Mouse (Mus musculus): ENCODE data around the gene Agpat2. TPM values are rescaled to one million over a fixed set of nuclear protein-coding genes. Genes with fewer than 3 reads are reported as not detected.

The Agpat2 gene
- total RNA-seq, 2 experiments from 2014 or later, result 24.4 to 32.7 TPM

DNA sequence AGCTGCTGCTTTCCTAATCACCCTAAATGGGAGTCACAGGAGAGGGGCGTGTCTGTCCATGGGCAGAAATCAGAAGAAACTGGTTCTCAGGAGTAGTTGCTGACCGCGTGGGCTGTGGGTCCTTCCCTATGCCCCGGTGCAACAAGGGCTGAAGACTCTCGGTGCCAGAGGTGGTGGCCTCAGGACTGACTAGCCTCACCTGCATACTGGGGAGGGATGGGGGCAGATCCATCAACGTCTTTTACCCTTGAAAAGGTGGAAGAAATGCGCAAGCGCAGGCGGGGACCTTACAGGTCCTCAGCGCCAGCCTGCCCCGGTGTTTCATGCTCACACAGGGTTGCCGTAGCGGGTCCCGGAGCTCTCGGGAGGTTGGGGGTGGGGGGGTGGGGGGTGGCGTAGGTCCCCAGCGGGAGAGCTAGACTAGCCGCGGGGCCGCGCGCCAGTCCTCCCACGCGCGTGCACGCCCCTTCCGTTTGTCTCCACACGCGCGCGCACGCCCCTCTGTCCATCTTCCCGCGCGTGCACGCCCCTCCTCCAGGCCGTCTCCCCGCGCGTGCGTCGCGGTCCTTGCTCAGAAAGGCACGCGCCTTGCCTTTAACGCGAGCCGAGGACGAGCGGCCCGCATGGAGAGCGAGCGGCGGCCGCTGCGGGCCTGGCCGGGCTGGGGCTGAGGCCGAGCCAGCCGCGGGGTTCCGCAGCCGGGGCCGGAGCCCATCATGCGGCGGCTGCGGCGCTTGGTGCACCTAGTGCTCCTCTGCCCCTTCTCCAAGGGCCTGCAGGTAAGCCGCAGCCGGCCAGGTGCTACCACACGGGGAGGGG lies 23.9 kb upstream of the Agpat2 start, which contains the start of gene Fam69b:
Fam69b (plus strand) TSS at position 537 of the 819 bp plus-strand sequence.
- ATAC-seq (replicated peaks; ENCODE audit: low FRiP score, poor library complexity, severe bottlenecking), result no peak

DNA sequence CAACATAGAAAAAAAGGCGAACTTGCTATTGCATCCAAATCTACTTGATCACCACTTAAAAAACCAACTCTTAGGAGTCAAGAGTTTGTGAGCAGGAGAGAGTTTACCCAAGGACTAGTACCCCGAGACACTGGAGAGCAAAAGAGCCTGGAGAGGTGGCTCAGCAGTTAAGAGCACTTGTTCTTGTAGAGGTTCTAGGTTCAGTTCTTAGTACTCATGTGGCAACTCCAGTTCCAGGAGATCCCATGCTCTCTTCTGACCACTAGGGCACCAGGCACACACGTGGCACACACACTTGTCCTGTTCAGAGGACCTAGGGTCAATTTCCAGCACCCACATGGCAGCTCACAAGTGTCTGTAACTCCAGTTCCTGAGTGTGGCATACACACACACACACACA lies 21.9 kb upstream of the Agpat2 start:
- ATAC-seq (replicated peaks; ENCODE audit: low FRiP score, poor library complexity, severe bottlenecking), result no peak

DNA sequence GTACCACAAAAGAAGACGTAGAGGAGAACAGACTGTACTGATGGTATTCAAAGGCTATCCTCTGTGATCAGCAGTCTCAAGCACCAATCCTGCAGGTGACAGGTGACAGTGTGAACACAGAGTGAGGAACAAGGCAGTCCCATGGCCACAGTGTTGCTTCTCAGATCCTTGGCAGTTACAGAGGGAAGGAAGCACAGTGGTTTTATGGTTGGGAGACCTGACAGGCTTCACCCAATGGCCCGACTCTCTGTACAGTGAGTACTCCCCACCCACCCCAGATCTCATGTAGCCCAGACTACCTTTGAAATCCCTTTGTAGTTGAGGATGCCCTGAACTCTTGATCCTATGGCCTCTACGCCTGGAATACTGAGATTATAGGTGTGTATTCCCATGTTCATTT lies 21.2 kb upstream of the Agpat2 start:
- ATAC-seq (replicated peaks; ENCODE audit: low FRiP score, poor library complexity, severe bottlenecking), result no peak

DNA sequence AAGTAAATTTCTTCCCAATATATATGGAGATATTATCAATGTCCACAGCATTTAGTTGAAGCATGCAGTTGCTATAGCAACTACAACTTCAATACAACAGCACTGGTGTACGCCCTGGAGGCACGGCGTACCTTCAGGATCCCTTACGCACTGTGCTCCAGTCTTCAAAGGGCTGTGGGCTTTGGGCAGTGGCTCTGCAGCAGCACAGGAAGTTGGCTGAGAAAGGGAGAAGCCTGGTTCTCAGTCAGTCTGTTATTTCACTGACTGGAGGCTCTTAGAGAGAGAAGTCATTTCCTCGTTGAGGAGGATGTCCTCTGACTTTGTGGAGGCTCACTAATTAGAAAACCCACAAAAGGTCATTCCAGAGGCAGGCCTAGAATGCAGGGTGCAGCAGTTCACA lies 18.8 kb upstream of the Agpat2 start:
- no peak for ATAC-seq (replicated peaks; ENCODE audit: low FRiP score, poor library complexity, severe bottlenecking)

DNA sequence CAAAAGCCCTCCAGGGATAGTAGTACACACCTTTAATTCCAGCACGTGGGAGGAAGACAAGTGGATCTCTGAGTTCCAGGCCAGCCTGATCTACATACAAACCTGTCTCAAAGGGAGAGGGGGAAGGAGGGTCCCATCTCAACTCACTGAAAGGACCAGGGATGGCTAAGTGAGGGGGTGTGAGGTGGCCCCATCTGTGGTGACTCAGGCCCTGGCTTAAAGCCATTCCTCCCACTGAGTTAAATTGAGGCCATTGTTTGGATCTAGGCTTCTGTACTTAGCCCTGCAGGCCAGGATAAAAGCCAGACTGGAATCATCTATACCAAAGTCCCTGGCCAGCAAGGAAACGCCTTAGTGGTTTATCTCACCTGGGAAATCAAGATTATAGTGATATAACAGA lies 17.0 kb upstream of the Agpat2 start:
- ATAC-seq (replicated peaks; ENCODE audit: low FRiP score, poor library complexity, severe bottlenecking), result no peak

DNA sequence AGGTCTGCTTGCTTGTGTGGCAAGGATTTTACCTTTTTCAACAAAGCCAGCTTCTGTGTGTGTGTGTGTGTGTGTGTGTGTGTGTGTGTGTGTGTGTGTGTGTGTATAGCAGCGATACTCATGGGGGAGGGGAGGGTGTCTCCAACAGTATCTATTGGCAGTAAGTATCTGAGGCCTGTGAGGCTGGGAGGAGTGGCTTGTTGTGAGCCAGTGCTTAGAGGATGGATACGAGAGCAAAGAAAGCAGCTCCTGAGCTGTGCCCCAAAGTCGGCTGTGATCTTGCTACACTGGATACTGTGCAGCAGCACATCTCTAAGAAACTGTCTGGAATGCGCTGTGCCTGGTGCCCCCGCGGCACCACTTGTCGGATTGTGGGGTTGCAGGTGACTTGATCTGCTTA lies 13.7 kb upstream of the Agpat2 start:
- ATAC-seq (replicated peaks; ENCODE audit: low FRiP score, poor library complexity, severe bottlenecking), result no peak

DNA sequence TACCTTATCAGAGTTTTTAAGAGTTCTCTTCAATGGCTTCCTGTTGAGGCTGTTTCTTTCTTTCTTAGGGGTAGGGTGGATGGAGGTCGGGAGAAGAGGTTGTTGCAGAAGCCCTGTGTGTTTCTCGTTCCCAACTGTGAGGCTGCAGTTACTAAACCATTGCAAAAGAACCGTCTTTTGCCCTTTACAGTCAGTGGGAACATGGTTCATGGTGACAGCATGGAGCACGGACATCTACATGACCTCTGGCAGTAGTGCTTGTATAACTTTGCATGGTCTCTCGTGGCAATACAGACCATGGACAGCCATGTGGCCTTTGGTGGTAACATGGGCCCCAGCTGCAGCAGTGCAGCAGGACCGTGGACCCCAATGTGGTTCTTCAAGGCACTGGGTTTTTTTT lies 13.1 kb upstream of the Agpat2 start:
- ATAC-seq (replicated peaks; ENCODE audit: low FRiP score, poor library complexity, severe bottlenecking), result no peak

DNA sequence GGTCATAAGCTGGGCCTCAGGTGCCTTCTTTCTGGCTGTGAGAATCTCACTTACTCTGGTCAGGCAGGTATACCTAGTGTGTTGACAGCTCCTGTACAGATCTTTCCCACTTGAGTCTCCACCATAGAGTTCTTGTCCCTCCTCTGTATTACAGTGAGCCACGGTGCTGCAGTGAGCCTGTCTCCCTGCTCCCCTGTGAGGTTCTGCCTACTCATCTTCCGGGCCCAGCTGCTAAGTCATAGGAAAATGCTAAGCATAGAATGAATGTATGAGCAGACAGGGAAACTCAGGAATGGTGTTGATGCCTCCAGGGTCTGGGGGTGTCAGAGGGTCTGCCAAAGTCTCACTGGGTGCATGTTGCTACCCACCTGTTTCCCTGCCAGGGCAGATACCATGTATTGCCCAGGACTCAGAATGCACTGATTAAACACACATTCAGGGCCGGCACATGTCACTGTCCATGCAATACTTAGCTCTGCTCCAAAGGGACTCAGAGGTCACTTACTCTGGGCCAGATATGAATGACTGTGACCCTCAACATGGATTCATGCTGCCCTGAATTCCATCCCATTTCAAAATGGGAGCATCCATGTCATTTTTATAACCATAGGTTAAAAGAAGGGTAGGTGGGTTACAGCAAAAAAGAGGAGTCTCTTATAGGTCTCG lies 11.4 kb upstream of the Agpat2 start:
- no peak for ATAC-seq (replicated peaks; ENCODE audit: low FRiP score, poor library complexity, severe bottlenecking)

DNA sequence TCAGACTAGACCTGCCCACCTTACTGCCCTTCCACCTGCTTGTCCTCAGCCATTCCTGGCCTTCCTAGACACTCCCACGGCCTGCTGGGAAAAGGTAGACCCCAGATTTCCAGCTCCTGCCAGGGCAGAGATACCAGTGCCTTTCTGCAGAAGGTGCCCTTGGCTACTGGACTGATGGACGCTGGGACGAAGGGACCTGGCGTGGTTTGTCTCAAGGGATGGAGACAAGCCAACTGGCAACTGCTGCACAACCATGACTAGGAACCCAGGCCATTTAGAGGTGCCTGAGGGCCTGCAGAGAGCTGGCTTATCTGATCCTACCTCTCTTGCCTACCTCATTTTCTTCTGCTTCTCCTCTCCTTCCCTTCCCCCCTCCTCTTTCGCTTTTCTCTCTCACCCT lies 10.7 kb upstream of the Agpat2 start:
- no peak for ATAC-seq (replicated peaks; ENCODE audit: low FRiP score, poor library complexity, severe bottlenecking)

DNA sequence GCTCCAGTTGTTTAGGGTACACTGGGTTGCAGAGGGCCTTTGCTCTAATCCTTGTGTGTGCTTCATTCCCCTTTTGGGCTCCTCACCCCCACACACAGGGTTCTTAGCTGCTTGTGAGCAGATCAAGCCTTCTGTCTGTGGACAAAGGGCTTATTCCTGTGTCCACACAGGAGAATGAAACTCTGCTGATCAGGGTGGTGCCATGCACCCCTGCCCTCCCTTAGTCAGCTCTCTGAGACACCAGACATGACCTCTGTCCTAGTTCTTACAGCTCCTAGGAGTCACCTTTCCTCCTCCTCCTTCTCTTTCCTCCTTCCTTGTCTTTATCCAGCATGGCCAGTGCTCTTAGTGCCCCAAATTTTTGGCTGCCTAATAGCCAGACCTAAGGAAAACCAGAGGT lies 7.7 kb upstream of the Agpat2 start:
- ATAC-seq (replicated peaks; ENCODE audit: low FRiP score, poor library complexity, severe bottlenecking), result no peak

DNA sequence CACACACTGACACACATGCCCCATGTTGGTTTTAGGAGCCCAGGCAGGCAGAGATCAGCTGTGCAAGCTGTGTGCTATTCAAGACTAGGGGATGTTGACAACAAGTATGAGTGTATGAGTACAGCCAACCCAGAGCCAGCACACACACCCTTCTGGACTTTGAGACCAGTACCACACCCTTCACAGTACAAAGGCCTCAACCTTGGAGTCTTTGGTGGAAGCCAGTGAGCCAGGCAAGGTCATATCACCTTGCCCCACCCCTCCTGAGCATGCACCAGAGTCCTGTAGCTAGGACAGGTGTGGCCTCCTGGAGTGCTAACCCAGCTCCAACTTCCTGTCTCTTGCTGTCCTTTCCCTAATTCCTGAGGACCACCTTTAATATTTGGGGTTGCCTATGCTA lies 6.8 kb upstream of the Agpat2 start:
- no peak for ATAC-seq (replicated peaks; ENCODE audit: low FRiP score, poor library complexity, severe bottlenecking)

DNA sequence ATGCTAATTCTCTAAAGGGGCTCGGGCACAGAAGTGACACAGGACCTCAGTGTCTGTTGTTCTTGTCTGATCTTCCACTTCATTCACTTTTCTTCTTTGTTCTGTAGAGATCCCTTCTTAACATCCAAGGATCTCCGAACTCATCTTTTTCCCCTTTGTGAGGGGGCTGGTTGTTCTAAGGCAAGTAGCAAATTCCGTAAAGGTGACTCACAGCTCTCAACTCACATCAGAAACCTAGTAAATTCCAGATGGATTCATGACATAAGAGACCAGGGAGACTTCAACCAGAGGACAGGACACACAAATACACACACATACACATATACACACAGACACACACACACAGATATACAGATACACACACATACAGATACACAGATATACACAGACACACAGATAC lies 6.3 kb upstream of the Agpat2 start:
- no peak for ATAC-seq (replicated peaks; ENCODE audit: low FRiP score, poor library complexity, severe bottlenecking)

DNA sequence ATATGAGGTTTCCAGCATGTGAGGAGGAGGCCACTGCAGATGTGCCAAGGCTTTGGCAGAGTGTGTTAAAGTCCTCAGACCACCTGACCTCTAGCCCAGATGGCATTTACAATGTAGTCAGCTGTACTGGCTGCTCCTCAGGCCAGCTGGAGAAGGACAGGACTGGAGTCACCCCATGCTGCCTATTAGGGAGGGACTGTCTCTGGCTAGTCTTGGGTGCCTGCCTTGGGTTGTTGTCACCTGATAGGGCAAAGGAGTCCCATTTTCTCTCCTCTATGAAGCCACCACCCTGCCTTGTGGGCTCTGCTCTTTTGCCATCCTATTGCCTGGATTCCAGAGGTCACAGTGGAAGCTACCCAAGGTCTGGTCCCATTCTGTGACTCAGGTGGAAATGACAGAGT lies 5.0 kb upstream of the Agpat2 start:
- no peak for ATAC-seq (replicated peaks; ENCODE audit: low FRiP score, poor library complexity, severe bottlenecking)

DNA sequence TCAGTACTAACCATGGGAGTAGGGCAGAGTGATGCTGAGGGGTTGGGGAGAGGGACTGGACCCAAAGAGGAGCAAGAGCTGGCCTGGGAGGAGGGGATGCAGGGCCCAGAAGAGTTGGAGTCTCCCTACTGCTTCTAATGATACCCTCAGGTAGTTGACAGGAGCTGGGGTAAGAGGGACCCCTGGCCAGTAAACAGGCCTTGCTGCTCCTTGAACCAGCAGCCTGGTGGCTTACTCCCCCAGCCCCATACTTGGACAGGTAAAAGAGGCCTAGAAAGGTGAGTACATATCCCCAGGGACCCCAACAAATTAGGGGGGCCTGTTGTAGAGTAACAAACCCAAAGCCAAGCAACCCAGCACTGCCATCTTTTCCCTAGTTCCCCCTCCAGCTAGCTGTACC lies 4.6 kb upstream of the Agpat2 start:
- ATAC-seq (replicated peaks; ENCODE audit: low FRiP score, poor library complexity, severe bottlenecking), result no peak

DNA sequence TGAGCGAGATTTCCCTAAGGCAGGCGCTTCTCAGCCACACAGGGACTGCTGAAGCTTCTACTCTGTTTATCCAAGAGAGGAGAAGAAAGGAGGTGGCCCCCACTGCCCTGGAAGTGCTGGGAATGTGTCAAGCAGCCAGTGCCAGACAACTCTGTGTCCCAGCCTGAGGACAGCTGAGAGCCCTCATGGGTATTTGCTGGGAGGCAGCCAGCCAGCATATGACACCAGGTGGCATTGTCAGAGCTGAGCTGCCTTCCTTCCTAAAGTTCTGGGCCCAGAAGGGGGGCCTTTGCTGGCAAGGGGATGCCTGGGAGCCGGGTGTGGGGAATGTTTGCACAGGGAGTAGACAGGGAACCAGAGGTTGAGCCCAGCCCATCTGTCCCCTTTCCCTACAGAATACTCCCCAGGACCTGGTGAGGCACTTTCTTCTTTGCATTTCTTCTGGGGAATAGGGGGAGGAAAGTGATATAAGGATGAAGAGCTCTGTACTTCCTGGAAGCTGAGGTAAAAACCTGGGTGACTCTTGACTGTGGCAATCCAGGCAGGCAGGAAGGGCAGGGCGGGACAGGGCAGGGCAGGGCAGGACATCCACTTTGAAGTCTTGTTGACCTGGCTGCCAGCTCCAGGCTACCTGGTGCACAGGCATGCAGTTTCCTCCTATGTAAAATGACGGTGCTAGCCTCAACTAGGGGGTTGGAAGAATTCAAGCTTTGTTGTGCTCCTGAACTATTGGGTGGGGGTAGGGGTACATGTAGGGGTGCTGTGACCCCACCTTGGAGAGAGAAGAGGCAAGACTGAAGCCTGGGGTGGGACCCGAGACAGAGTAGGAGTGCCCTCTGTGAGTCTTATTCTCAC lies 3.1 kb upstream of the Agpat2 start:
- no peak for ATAC-seq (replicated peaks; ENCODE audit: low FRiP score, poor library complexity, severe bottlenecking)

DNA sequence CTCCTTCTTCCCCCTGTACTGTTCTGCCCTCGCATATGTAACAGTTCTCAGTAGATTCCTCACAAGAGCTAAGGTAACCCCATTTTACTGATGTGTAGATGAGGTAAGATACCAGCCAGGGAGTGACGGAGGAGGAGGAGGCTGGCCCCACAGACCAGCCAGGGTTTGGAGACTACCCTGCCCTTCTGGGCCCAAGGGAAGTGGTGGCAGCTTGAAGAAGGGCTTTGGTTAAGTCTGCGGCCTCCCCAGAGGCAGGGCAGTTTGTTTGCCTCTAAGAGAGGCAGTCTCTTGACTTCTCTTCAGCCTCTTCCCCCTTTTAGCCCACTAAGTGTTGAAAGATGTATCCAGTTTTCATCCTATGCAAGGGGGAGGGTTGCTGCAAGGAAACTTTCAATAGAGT lies 2.4 kb upstream of the Agpat2 start:
- ATAC-seq (replicated peaks; ENCODE audit: low FRiP score, poor library complexity, severe bottlenecking), result no peak

DNA sequence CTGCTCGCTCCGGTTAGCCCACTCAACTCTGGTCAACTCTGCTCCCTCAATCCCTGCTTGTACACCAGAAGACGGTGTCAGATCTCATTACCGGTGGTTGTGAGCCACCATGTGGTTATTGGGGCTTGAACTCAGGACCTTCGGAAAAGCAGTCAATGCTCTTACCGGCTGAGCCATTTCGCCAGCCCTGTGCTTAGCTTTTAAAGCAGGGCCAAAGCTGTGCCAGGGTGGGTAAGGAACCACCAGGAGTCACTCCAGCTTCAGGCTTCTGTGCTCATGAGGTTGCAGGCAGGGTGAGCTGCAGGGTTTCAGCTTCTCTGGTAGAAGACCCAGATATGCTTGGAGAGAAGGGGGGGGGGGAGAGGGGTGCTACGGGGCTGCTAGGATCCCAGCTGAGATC lies 1.1 kb upstream of the Agpat2 start:
- no peak for ATAC-seq (replicated peaks; ENCODE audit: low FRiP score, poor library complexity, severe bottlenecking)

DNA sequence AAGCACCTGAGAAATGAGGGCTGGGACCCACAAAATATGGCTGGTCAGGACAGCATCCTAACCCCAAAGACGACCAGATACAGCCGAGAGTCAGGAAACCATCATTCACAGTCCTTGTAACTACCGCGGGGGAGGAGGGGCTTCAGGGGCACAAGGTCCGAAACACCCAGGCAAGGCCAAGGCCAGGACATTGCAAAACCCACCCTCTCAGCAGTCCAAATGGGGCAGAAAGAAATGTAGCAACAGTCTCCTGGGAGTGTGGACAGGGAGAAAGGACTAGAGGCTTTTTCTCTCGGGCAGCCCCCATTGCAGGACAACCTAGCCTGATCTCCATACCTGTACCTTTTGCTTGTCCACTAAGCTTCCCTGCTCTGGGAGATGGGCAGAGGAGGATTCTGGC lies 1.1 kb downstream of the Agpat2 start:
- no peak for ATAC-seq (replicated peaks; ENCODE audit: low FRiP score, poor library complexity, severe bottlenecking)

DNA sequence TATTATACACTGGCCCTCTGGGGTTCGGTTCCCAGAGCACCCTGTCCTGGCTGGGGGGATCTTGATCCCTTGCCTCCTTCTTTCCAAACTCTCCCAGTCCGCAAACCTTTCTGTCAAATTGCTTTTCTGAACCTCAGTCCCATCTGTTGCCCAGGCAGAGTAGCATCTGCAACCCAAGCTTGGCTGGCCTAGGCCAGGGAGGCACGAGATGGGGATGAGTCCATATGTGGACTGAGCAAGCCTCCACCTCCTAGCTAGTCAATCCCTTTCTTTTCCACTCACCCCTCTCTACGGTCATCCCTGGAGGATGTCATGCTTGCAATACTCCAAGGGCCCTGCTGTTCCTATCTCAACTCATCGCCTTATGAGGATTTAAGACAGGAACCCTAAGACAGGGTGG lies 1.6 kb downstream of the Agpat2 start:
- no peak for ATAC-seq (replicated peaks; ENCODE audit: low FRiP score, poor library complexity, severe bottlenecking)

DNA sequence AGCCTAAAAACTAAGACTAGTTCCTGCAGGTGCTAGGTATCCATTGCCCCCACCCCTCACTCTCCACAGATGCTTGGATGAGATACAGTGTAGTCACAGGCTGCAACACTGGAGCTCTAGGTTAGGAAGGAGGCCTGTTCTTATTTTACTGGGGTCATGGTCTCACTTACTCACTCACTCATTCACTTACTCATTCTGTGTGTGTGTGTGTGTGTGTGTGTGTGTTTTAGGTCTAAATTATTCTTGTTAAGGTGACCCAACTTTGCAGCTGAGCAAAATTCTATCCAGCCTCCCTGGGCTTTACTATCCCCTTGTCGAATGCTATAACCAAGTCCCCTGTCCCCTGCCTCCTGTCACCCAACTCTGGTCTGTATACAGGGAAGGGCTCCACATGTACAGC lies 2.6 kb downstream of the Agpat2 start:
- no peak for ATAC-seq (replicated peaks; ENCODE audit: low FRiP score, poor library complexity, severe bottlenecking)

DNA sequence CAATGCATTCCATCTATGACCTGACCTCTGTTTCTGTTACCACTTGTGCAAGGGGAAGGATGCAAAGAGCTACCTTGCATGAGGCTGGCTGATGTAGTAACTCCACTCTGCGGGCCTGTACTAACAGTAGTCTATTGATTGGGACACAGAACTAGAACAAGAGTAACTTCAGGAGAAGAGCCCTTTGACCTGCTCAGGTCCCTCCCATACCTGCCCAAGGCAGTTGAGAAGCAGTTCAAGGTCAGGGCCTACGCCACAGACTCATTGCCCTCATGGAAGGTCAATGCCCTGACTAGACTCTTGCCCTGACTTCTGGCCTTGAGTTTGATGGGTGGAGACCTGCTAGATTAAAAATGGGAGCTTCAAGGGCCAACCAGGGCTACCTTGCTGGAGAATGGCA lies 3.6 kb downstream of the Agpat2 start:
- ATAC-seq (replicated peaks; ENCODE audit: low FRiP score, poor library complexity, severe bottlenecking), result no peak
